Mouse (Mus musculus) brain, adult 2 months (tissue): ENCODE data around the gene Nhlrc2.
A peak's percentile ranks its signal among the peaks of the same experiment; 100 is the strongest.

ENCODE experiments used
- DNase-seq: peaks from one replicate; pipeline ENCODE4 v3.0.0; 2011; ENCODE audit warnings: low read depth, low spot score

Gene Nhlrc2

DNA sequence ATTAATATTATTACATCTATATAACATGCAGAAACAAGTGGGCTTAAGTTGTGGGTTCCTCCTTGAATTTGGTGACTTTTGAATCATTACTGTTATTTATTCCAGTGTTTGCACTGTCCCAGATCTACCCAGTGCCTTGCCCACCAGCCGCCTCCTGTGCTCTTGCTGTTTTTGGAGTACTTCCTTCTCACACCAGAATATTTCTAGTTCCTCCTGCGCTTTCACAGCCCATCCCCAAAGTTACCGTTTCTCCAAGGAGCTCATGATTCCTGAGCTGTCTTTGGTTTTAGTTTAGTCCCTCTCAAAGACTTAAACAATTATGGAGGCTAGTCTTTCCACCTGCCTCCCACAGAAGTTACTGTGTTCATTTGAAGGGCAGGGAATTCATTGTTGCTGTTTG lies 15.4 kb downstream of the Nhlrc2 start:
- peak; percentile 81 for DNase-seq

DNA sequence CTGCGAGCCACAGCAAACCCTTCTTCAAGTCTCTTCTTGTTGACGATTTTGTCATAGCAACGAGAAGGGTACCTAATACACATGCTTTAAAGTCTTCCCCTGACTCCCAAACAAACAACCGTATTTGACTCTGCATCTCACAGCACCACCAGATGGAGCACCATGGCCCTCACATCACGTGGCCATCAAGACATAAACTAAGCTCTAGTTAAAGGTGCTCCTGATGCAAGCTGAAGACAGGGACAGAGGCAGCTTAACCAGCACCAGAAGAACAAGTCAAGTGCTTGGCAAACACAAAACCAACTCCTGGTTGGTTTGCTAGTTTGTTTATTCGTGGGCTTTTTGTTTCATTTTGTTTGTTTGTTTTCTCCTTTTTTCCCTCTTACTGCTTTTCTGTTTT lies 17.3 kb downstream of the Nhlrc2 start:
- DNase-seq: peak; percentile 57

DNA sequence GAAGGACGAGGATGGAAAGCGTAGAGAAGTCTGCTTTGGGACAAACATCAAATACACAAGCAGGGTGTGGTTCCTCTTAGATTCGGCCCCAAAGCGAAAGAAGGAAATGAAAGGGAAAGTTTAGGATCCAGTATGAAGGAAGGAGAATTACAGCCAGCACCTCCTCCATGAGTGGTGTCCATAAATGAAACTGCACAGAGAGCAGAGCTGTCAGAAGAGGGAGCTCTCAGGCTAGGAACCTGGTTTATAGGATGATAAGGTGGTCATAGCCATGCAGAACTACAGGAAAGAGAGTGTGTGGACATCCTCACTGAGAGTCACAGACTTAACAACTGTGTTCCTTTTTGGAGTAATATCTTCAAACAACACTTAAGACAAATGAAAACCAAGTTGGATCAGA lies 18.0 kb downstream of the Nhlrc2 start:
- peak; percentile 81 for DNase-seq

DNA sequence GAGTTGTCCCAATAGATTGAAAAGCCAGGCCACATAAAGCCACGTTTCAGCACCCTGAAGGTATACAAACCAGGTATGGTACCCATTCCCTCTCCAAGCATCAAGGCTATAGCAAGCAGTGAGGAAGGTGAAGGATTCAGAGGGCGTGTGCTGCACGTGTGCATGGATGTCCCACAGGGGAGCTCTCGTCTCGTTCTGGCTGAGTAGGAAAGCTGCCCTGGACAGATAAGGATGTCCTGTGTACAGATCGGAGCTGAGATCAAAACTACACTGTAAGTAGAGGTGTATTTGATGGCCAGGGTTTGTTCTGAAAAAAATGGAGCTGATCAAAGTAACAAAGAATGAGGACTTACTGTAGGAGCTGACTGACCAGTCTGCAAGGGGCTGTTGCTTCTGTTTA lies 18.9 kb downstream of the Nhlrc2 start:
- no peak for DNase-seq

DNA sequence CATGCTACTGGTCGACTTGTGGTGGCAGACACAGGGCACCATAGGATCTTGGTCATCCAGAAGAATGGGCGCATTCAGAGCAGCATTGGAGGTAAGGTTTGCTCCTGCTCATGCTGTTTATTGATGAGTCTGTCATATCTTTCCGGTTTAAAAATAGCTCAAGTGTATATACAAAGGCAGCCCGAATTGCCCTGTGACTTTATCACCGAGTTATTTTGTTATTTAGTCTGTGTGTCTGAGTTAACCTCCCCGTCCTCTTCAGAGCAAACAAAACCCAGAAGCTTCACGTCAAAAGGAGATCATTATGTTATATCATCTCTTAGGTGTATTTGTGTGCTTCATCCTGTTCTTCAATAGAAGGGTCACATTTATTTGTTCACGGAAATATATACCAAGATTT lies 22.7 kb downstream of the Nhlrc2 start:
- DNase-seq: no peak

DNA sequence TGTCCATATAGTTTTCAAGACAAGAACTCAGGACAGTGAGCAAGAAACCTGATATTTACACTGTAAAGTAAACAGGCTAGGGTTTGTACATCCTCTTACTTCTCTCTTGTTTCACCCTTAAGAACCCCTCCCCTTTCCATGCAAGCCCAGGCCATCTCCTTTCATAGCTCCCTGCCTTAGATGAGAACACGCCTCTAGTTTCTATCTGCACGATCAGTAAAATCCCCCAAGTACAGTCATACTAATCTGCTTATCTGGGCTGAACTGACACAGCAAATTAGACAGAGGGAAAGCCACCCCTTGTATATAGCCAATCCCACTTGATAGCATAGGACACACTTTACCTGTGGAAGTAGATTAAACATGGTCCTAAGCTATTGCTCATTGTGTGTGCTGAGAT lies 23.2 kb downstream of the Nhlrc2 start:
- DNase-seq: no peak

DNA sequence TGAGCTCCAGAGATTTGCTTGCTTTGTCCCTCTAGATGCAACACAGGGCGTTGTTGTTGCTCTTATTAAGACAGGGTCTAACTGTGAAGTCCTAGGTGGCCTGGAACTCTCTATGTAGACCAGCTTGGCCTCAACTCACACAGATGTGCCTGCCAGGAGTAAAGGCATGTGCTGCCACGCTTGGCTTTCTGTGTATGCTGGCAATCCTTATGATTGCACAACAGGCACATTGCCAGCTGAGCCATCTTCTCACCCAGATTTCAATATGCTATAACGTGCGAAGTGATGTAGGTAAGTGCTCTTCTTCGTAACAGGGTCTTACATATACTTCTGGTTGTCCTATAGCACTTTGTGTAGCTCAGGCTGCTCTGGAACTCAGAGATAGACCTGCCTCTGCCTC lies 23.9 kb downstream of the Nhlrc2 start:
- peak; percentile 29 for DNase-seq

DNA sequence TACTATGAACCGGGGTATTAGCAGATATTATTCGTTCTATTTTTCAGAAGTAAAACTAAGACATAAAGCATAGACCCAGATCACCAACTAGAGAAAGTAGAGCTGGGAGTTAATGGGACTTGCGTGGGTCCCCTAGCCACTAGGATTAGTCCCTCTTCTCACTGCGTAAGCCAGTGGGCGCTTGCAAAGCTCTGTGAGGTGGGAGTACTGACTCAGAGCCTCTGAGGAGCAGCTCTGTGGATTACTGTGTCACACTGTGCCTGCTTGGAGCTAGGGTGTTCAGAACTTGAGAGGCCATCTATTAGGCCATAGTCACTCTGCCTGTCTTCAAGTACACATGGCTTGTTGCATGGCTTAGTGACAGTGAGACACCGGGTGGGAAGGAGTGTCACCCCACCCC lies 25.1 kb downstream of the Nhlrc2 start:
- DNase-seq: peak; percentile 86

DNA sequence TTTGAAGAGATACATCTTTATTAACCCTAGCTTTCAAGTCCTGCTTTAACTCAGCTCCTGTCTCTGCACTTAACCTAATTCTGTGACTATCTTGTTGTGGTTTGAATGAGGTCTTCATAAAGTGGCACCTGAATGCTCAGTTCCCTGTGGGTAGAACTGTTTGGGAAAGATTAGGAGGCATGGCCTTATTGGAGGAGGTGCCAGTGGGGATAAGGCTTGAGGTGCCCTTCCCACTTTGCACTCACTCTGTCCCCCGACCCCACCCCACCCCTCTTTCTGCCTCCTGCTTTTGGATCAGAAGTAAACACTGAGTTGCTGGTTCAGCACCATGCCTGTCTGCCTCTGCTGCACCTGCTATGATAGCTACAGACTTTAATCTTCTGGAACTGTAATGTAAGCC lies 29.7 kb downstream of the Nhlrc2 start:
- no peak for DNase-seq

DNA sequence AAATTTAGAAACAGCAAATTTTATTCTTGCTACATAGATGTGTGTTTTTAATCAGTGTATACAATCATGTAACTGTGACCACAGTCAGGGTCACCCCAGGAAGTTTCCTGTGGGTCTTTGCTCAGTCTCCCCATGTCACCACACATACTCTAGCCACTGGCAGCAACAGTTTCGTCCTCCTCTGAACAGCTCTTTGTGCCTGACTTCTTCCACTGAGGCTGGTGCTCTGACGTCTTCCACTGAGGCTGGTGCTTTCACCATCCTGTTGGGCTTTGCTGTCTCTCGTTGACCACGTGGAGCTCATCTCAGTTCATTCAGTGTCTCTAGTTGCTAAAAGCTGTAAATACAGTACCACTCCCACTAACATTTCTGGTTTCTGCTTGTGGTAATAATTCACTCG lies 33.9 kb downstream of the Nhlrc2 start:
- no peak for DNase-seq

DNA sequence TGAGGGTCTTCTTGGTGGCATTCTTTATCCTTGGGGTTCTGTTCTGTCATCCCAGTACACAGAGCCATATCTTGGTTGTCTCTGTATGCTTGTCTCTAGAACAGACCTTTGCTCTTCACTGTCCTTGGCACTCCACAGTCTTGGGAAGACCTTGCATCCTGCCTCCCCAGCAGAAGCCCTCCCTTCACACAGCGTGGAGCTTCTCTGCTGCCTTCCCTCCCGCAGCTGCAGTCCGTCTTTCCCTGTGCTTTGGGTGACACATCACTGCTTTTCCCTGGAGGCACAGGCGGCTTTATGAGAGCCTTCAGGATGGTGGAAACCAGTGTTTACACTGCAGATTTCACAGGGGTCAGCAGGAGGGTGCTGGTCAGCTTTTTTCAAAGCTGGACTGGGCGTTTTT lies 35.7 kb downstream of the Nhlrc2 start:
- peak; percentile 35 for DNase-seq

DNA sequence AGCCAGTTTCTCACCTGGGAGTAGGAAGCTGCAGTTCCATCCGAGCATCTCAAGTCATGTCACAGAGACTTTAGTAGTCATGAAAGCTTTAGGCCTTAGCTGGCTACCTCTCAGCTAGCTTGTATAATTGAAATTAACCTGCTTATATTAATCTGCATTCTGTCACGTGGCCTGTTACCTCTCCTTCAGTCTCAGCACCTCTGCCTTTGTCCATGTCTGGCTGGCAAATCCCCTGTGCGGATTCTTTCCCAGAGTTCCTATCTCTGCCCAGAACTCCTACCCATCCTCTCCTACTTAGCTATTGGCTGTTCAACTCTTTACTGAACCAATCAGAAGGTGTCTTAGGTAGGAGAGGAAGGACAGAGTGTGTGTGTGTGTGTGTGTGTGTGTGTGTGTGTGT lies 36.2 kb downstream of the Nhlrc2 start:
- no peak for DNase-seq

DNA sequence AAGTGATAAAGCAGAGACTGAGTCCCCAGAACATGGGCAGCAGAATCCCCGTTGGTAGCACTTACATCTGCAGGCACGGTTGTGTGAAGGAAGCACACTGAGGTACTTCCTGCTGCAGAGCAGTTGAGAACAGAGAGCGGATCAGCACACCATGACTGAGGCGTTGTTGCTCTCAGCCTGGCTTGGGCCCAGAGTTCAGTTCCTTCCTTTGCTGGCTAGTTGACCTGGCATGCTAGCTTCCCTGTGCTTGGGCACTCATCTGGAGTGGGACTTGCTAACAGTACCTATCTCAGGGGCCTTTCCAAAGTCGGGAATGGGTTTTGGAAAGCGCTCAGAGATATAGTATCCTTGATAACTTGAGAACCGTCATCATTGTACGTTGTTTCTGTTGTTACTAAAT lies 38.3 kb downstream of the Nhlrc2 start:
- no peak for DNase-seq

DNA sequence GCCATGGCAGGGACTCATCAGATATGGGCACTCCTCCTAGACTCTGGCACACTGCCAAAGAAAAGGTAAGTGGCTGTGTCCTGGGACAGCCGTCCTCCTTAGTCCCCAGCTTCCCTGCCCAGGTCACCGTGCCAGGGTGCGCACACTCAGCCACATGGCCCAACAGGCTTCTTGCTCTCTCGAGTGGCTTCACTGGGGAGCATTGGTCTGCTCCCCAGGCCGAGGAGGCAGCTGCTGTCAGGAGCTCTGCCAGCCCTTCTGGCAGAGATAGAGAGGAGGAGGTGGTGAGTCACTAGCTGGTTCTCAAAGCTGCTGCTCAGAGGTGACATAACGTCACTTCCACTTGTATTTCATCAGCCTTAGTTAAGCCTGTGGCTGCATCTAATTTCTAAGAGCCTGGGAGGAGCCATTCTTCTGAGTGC lies 40.2 kb downstream of the Nhlrc2 start:
- peak; percentile 94 for DNase-seq

DNA sequence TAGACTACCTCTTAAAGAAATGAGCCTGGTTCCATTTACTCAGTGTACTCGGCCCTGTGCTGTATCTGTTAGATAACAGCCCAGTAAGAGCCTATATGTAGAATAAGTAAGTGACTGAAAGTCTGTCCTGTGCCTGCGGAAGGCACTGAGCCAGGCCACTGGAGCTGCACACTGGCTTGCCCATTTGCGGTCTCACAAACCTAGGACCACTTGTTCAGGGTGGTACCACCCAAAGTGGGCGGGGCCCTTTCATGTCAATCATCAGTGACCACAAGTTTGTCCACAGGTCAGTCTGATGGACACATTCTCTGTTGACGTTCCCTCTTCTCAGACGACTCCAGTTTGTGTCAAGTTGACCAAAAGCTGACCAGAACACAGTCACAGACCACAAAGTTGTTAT lies 40.9 kb downstream of the Nhlrc2 start:
- DNase-seq: no peak

DNA sequence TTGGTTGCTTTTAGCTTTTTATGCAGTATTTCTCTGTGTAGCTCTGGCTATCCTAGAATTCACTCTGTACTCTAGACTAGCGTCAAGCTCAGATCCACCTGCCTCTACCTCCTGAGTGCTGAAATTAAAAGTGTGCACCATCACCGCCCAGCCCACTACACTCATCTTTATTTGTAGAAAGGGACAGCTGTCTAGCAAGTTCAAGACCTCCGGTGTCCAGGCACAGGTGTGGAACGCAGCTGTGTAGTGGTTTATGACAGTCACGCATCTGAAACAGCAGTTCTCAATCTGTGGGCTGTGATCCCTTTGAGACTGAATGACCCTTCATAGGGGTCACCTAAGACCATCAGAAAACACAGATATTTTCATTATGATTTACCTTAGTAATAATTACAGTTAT lies 41.4 kb downstream of the Nhlrc2 start:
- DNase-seq: no peak

DNA sequence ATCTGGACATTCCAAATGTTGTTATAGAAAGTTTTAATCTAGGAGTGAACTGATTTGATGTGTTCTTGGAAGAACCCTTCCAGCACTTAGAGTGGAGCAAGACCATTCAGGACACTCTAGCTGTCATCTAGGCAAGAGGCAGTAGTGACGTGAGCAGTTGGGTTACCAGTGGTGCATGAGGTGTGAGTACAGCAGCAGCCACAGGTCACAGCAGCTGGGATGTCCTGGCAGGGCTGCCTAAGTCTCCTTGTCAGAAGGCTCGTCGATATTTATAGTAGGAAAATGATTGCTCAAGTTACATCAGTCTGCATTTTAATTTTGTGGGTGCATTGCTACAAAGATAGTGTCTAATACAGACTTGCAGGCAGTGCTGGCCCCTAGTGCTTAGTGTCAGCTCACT lies 42.2 kb downstream of the Nhlrc2 start:
- DNase-seq: no peak

DNA sequence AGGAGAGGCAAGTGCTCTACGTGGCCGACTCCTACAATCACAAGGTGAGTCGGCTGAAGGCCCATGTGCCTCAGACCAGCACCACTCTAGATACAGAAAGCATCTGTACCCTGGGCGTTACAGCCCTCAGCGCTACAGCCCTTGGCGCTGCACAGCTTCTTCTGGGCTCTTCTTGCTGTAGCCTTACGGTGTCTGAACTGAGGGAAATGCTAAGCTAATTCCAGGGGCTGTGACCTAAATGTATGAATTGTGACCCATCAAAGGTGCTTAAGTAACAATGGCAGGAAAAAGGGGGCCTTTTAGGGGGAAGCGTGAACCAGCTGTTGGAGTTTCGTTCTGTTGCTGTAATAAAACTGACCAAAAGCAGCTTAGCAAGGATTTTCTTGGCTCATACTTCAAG lies 44.4 kb downstream of the Nhlrc2 start:
- no peak for DNase-seq

DNA sequence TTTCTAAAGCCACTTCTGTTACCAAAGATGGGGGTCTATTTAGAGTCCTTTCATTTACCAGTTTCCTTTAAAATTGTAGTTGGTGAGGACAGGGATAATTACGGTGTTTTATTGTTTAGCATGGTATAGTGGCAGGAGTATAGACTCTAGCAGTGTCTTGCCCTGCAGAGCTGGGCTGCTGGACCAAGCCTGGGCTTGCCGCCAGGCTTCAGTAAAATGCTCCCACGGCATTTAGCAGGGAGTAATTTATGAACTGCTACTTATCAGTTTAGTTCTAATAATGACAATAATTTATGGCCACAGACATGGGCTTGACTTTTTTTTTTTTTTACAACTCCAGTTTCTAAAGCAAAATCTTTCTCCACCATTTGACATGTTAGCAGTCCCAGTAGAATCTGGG lies 51.9 kb downstream of the Nhlrc2 start:
- no peak for DNase-seq

DNA sequence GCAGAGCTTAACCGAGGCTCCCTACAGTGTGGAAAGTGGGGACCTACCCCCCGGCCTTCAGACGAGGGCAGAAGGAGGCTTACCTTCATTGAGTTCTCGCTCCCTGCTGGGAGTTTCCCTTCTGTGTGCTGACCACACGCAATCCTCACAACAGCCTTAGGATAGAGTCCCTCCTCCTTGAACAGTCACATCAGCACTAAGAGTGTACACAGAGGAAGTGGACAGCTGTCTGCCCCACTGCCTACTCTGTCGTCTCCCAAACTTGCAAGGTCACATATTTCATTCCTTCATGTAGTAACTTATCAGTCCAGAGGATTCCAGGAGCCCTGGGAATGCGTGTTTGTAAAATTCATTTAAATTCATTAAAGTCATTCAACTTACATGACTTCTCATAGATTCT lies 52.7 kb downstream of the Nhlrc2 start:
- no peak for DNase-seq

DNA sequence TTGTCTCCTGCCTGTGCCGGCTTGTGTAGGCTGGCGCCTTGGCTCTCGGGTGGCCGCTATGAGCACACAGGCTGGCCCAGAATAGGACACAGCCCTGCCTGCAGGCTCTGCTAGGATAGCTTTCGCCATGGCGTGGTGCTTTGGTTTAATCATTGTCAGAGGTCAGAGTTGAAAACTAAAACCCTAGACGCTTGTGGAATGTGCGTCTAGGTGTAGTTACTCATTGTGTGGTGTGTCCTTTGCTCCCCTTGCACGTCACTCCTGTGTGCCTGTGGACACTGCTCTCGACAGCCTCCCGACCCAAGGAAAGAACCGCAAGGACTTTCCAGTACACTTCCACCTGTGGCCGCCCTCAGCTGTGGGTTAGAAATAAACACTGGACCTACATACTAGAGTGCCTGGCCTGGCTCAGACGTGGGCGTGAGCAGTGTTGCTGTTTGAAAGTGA lies 53.9 kb downstream of the Nhlrc2 start:
- no peak for DNase-seq

DNA sequence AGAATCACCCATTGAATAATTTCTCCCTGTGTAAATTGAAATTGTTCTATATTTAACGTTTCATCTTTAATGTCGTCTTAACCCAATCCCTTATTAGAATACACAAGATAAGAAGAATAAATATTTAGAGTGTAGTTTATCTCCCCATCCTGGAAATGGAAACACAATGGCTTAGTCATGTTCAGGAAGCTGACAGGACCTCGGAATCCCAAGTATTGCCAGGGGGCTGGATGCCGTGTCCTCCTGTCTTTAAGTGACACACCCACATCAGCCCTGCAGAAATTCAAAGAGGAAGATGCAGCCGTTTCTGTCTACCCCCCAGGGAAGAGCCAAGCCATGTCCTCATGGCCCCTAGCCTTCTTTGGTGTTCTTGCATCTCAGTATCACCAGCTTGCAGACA lies 60.9 kb downstream of the Nhlrc2 start:
- no peak for DNase-seq

DNA sequence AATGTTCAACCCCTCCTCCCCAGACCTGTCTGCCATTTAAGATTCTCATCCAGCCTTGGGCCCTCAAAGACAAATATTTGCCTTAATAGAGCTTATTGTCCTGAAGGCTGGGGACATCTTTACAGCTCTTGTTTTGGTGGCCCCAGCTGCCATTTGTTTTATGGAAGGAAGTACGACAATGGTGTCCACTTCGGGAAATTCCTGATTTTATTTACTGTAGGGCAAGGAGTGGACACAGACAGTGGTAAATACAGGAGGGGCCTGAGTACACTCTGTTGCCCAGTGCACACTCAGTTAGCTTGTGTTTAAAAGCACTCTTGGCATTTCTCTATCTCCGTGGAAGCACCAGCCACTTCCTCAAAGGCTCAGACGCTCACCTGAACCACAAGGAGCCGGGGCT lies 66.1 kb downstream of the Nhlrc2 start:
- no peak for DNase-seq

DNA sequence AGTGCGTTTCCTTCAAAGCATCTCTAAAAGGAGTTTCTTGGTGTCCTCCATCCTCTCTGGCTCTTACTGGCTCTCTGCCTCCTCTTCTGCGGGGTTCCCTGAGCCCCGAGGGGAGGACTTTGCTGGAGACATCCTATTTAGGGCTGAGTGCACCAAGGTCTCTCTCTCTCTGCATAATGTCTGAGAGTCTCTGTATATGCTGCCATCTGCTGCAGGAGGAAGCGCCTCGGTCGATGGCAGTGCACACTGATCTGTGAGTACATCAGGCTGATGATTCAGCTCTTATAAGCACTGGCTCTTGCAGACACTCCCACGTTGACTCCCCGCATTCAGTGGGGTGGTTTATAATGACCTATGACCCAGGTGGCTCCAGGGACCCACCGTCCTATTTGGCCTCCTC lies 70.8 kb downstream of the Nhlrc2 start:
- DNase-seq: peak; percentile 83

DNA sequence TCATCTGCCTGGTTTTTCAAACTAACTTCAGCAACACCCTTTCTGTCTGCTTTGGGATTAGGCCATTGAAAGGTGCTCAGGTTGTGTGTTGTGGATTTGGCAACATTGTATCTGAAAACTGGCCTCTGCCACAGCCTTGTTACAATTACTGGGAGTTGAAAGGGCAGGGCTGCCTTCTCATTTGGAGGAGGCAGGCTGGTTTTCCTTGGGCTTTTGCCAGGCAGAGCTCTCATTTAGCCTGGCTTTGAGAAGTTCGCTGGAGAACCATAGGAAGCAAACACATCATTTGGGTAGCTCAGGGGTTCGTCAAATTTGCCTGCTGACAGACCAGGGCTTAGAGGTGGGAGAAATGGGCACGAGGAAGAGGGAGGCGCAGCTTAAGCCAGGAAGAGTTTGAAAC lies 71.5 kb downstream of the Nhlrc2 start:
- no peak for DNase-seq
